Mouse (Mus musculus): ENCODE measurements around the gene Acd. TPM values are rescaled to one million over a fixed set of nuclear protein-coding genes. Genes with fewer than 3 reads are reported as not detected.

Acd gene
- polyA plus RNA-seq (2017; shearing (Covaris generic)) = 95.6 TPM

DNA sequence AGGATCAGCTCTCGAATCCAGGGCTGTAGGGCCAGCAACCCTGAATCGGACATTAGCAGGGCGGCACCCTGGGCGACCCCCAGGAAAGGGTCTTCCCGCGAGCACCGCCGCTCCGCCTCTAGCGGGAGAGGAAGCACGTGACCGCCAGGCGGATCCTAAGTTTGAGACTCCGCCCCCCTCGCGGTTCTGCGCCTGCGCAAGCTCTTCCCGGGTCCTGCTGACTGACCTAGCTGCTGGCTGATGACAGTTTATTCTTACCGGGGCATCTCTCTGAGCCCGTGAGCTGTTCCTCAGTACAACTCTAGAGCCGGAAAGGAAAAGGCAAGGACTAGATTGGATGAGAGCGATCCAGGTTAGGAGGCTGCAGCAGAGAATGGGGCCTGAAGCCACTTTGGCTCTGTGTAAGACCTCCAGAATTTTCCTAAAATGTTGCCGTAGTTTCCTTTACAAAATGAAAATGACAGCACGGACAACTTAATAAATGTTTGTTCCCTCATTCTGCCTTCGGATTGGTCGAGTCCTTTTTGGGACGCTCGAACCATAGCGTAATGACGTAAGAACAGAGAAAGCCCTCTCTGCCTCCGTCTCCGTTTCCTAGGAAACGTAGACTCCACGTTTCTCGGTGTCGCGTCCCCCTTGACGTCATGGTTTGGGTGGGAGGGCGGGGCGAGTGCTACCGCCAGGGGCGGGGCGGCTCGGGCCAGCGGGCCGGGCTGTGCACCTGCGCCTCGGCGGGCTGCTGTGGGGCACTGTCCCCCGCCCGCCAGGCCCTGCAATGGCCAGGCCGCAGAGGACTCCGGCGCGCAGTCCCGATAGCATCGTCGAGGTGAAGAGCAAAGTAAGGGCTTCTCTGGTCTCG lies at the start of gene Acd, which contains the start of gene Pard6a:
Acd (minus strand) TSS at position 137 of the 859 bp plus-strand sequence.
Pard6a (plus strand) TSS at position 183 of the 859 bp plus-strand sequence.

GRCm38 (mm10) chr8:105707498-105708403 lies 6.8 kb upstream of the Acd start, which contains the start of the genes 4933405L10Rik and Enkd1:
Gene 4933405L10Rik, plus strand, starts transcription at chr8:105707655.
Gene Enkd1, minus strand, starts transcription at chr8:105708210.

DNA sequence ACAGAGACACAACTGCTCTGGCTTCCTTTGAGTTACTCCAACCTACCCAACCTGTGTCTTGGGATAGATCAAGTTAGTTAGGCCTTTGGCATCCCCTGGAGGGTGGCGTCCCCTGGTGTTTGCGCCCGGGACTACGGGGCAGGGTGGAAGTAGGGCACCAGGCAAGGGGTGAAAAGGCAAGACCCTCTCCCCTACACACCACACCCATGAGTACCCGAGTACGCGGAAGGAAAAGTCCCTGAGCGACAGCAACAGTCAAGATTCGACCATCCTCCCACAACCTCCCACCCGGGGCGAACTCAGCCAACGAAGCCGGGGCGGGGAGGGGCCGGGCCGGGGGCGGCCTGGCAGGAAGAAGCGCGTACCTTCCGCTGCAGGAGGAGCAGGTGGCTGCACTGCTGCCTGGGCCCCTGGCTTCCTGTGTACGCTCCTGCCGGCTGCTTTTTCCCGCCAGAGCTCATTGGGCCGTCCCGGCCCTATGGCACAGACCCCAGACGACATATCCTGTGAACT lies 15.1 kb downstream of the Acd start, which contains the start of gene Carmil2:
Carmil2 (plus strand) TSS at position 479 of the 513 bp plus-strand sequence.

Other genes with a start within 250 kb of the Acd start
- gene Tppp3, start 229.6 kb downstream of the Acd start, polyA plus RNA-seq (2017; shearing (Covaris generic)) = not detected
- 2.3 TPM for gene Zdhhc1, start 204.2 kb downstream of the Acd start, polyA plus RNA-seq (2017; shearing (Covaris generic))
- gene Hsd11b2, start 182.3 kb downstream of the Acd start, polyA plus RNA-seq (2017; shearing (Covaris generic)) = not detected
- 55.5 TPM for gene Atp6v0d1, start 135.1 kb downstream of the Acd start, polyA plus RNA-seq (2017; shearing (Covaris generic))
- gene Ripor1, start 95.8 kb downstream of the Acd start, polyA plus RNA-seq (2017; shearing (Covaris generic)) = 11.5 TPM
- 33.9 TPM for gene Ctcf, start 64.5 kb downstream of the Acd start, polyA plus RNA-seq (2017; shearing (Covaris generic))
- gene Agrp, start 63.7 kb downstream of the Acd start, polyA plus RNA-seq (2017; shearing (Covaris generic)) = 0.72 TPM
- 12.1 TPM for gene Carmil2, start 14.8 kb downstream of the Acd start, polyA plus RNA-seq (2017; shearing (Covaris generic))
- gene Pard6a, start within 50 bp of the Acd start, polyA plus RNA-seq (2017; shearing (Covaris generic)) = 10.6 TPM
- gene 4933405L10Rik, start 6.6 kb upstream of the Acd start, polyA plus RNA-seq (2017; shearing (Covaris generic)) = not detected
- gene Enkd1, start 7.1 kb upstream of the Acd start, polyA plus RNA-seq (2017; shearing (Covaris generic)) = 3.4 TPM
- gene Gfod2, start 57.6 kb upstream of the Acd start, polyA plus RNA-seq (2017; shearing (Covaris generic)) = 5.5 TPM
- 34.6 TPM for gene Ranbp10, start 126.2 kb upstream of the Acd start, polyA plus RNA-seq (2017; shearing (Covaris generic))
- gene Tsnaxip1, start 126.6 kb upstream of the Acd start, polyA plus RNA-seq (2017; shearing (Covaris generic)) = not detected
- 20.2 TPM for gene Cenpt, start 152.2 kb upstream of the Acd start, polyA plus RNA-seq (2017; shearing (Covaris generic))
- 7.6 TPM for gene Thap11, start 154.0 kb upstream of the Acd start, polyA plus RNA-seq (2017; shearing (Covaris generic))
- 17.9 TPM for gene Nutf2, start 159.5 kb upstream of the Acd start, polyA plus RNA-seq (2017; shearing (Covaris generic))
- gene Edc4, start 179.8 kb upstream of the Acd start, polyA plus RNA-seq (2017; shearing (Covaris generic)) = 105 TPM
- gene Nrn1l, start 192.5 kb upstream of the Acd start, polyA plus RNA-seq (2017; shearing (Covaris generic)) = 2.1 TPM
- gene Pskh1, start 199.3 kb upstream of the Acd start, polyA plus RNA-seq (2017; shearing (Covaris generic)) = 28.0 TPM
- 2.8 TPM for gene Ctrl, start 232.8 kb upstream of the Acd start, polyA plus RNA-seq (2017; shearing (Covaris generic))
- gene Psmb10, start 237.3 kb upstream of the Acd start, polyA plus RNA-seq (2017; shearing (Covaris generic)) = 552 TPM
- 0.55 TPM for gene Lcat, start 242.3 kb upstream of the Acd start, polyA plus RNA-seq (2017; shearing (Covaris generic))